Mouse (Mus musculus) spleen, adult 2 months (tissue): ENCODE data around the gene Tbx15. TPM values are rescaled to one million over a fixed set of nuclear protein-coding genes. Genes with fewer than 3 reads are reported as not detected.

ENCODE experiments used
- DNase-seq, 2 experiments: peaks; one replicate each; pipeline versions ENCODE4 v3.0.0 to v3.0.0-alpha.2; 2012 to 2021; ENCODE audit warnings: low spot score in 2 of 2, low read depth in 1 of 2
- H3K27ac ChIP-seq: fragments of 200-500 bp; 2 replicates; pipeline ENCODE4 v1.5.1; 2012; ENCODE audit warnings: low read length, inconsistent platforms; ENCODE audit not compliant: insufficient read depth
- H3K27me3 ChIP-seq: fragments of 200-500 bp; 2 replicates; pipeline ENCODE4 v1.6.1; 2012; ENCODE audit warnings: mild to moderate bottlenecking, moderate library complexity, low read length, inconsistent platforms; ENCODE audit not compliant: control insufficient read depth, insufficient read depth
- H3K36me3 ChIP-seq: fragments of 200-500 bp; 2 replicates; pipeline ENCODE4 v1.6.1; 2012; ENCODE audit warnings: mild to moderate bottlenecking, low read length, inconsistent platforms; ENCODE audit not compliant: control insufficient read depth, insufficient read depth
- H3K4me1 ChIP-seq: fragments of 200-500 bp; 2 replicates; pipeline ENCODE4 v1.6.1; 2011; ENCODE audit warnings: inconsistent platforms; ENCODE audit not compliant: control insufficient read depth, insufficient read depth, insufficient read length
- H3K4me3 ChIP-seq: fragments of 200-500 bp; 2 replicates; pipeline ENCODE4 v1.5.1; 2011; ENCODE audit warnings: mild to moderate bottlenecking, inconsistent platforms; ENCODE audit not compliant: insufficient read depth, insufficient read length; ENCODE audit errors: extremely low read depth
- CTCF ChIP-seq: fragments of 200-500 bp; IDR thresholded peaks from 2 replicates; pipeline ENCODE4 v1.5.1; 2011; ENCODE audit warnings: mild to moderate bottlenecking, inconsistent platforms; ENCODE audit not compliant: insufficient read depth, insufficient read length, insufficient replicate concordance; ENCODE audit errors: extremely low read depth
- POLR2A ChIP-seq: fragments of 200-500 bp; IDR thresholded peaks from 2 replicates; pipeline ENCODE4 v1.6.1; 2011; ENCODE audit warnings: low read depth, low read length, inconsistent platforms
- WGBS: fragments of 180-500 bp; shearing (Covaris S2); methylation state at CpG from one replicate; pipeline ENCODE4 v1.1.7; 2018; 5-methylcytosine and 5-hydroxymethylcytosine counted together
- polyA plus RNA-seq: library from polyadenylated mRNA; depleted of rRNA; stranded (reverse); fragments of >200 nt; gene quantifications from 2 replicates; pipeline ENCODE4 v1.2.3, GENCODE M21; 2012

The Tbx15 gene
- polyA plus RNA-seq, 1 experiment, result not detected

DNA sequence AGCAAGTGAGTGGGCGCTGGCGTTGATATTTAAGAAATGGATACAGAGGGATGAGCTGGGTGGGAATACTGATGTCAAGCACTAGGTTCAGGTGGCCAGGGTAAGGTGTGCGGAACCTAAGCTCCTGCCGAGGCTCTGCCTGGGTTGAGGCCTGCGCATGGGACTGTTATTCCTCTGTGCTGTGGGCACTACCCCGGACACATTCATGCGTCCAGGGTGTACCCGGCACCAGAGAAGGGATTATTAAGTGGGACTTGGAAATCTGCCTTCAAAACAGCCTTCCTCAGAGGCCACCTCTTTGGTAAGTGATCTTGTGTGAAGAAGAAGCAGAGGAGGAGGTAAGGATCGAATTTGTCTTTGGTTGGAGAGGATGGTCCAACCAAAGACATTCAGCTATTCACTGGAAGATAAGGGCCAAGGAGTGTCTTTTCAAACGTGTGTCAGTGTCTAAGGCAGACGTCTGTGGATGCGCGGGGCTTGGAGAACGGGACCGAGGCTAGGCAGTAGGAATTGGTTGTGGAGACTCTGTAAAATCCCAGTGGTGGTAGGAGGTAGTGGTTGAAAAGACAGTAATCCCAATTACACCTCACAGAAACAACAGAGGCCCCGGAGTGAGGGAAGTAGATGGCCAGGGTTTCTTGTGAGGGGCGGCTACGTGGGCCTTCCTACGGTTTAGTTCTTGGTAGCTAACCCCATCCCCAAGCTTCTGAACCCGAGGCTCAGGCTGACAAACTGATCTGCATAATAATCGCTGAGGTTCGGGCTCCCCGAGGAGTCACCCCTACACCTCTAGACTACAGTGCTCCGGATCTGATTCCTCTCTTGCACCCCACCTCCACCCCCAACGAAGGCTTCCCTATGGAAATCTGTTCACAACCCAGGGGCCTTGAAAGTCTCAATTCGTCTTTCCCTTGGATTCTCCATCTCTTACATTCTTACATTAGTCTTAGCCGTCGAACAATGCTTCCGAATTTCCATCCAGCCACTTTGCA, 17.7 kb downstream of the Tbx15 start:
- Histone ChIP-seq H3K4me3 (no peak overlapping the region), H3K36me3 (no peaks in the 10 kb centered on the region), H3K27ac (no peak overlapping the region), H3K27me3 (peaks cover 37% of the 10 kb centered on the region), H3K4me1 (peaks cover 6% of the 10 kb centered on the region; the same call in 1 of the 2 replicates)
- DNase-seq, result no peak
- TF ChIP-seq CTCF, result no peak
- 10% methylated on average over 29 of the region's 29 CpGs for WGBS

DNA sequence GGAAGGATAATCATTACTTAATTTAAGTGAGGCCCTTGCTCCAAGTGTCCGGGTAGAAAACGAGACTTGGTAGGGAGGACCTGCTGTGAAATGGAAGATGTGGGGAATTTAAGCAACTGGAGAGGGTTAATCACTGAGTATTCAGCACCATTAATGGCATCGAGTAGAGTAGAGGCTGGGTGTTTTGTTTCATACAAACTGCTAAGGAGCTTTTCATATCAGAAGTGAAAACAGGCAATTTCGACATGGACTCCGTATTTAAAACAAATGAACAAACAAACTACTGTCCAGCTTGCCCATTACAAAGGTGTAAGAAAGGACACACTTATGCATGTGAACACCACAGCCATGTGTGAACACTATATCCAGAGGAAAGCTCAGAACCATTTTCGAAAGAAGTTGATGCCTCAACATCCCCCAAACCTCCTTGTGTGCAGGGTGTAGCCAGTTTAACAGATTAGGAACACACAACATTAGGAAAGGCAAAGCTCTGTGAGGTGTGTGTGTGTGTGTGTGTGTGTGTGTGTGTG, 19.6 kb downstream of the Tbx15 start:
- TF ChIP-seq CTCF, result no peak
- TF ChIP-seq POLR2A, result no peak
- Histone ChIP-seq H3K27me3 (peaks cover 24% of the 10 kb centered on the region), H3K36me3 (no peaks in the 10 kb centered on the region), H3K27ac (no peak overlapping the region), H3K4me1 (no peaks in the 10 kb centered on the region), H3K4me3 (no peak overlapping the region)
- 17% methylated on average over 6 of the region's 6 CpGs for WGBS
- DNase-seq, result no peak

DNA sequence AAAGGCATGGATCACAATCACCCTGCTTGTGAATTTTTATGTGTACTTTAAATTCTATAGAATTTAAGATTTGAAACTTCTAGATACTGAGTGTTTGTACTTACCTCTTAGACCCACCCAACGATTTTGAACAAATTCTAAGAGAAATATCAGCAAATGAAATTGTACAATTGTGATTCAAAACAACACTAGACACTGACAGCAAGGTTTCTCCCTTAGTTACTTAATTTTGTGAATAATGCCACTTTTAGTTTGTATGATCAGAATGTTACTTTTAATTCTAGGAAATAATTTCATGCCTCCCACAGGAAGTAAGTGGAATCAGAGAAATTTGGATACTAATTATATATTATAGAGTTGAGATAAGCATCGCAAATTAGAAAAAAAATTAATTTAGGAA, 20.2 kb downstream of the Tbx15 start:
- H3K4me3 ChIP-seq, result no peak overlapping the region
- TF ChIP-seq CTCF (no peak), POLR2A (no peak)
- H3K27ac ChIP-seq, result no peak overlapping the region
- WGBS, result 36% methylated on average over 2 of the region's 2 CpGs
- H3K36me3 ChIP-seq, result no peaks in the 10 kb centered on the region
- no peak for DNase-seq
- H3K4me1 ChIP-seq, result no peaks in the 10 kb centered on the region
- peaks cover 22% of the 10 kb centered on the region for H3K27me3 ChIP-seq

DNA sequence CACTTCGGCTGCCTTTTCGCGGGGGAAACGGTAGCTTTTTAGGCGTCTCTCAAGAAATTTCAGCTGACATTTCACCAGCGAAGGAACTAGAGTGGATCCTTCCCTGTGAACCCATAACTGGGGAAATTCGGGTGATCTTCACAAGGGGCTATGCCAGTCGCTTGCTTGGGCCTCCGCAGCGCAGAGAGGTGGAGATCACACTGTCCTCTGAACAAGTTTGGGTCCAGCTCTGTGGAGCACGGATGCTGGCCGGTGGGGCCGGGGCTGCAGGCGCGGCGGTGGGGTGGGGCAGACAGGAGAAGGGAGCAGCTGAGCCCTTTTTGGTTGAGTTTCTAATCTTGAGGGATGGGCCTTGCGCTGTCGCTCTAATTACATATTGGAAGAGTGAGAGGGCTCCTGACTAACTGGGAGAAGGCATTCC, 21.2 kb downstream of the Tbx15 start:
- no peaks in the 10 kb centered on the region for H3K4me1 ChIP-seq
- no peak for DNase-seq
- no peak overlapping the region for H3K4me3 ChIP-seq
- TF ChIP-seq POLR2A (no peak), CTCF (no peak)
- H3K36me3 ChIP-seq, result no peaks in the 10 kb centered on the region
- H3K27me3 ChIP-seq, result peaks cover 17% of the 10 kb centered on the region
- no peak overlapping the region for H3K27ac ChIP-seq
- WGBS, result 9% methylated on average over 18 of the region's 18 CpGs

DNA sequence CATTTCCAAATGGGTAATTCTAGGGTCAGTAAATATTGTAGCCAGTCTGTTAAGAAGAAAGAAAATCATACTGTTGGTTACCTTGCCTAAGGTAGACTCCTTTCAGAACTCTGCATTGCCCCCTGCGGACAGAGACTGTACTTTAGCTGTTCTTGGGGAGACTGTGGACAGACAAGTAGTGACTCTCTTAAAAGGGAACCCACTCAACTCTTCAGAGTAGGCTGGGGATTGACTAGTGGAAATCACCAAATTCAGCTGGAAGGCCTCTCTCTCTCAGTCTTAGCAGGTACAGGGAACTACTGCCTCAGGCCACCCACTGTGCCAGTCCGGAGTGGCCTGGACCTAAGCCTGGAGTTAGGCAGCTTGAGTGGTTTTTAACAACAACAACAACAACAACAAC, 21.8 kb downstream of the Tbx15 start:
- Histone ChIP-seq H3K27ac (no peak overlapping the region), H3K36me3 (no peaks in the 10 kb centered on the region), H3K4me1 (no peaks in the 10 kb centered on the region), H3K27me3 (peaks cover 14% of the 10 kb centered on the region), H3K4me3 (no peak overlapping the region)
- DNase-seq, result no peak
- WGBS, result 23% methylated on average over 2 of the region's 2 CpGs
- TF ChIP-seq POLR2A, result no peak
- TF ChIP-seq CTCF, result no peak

DNA sequence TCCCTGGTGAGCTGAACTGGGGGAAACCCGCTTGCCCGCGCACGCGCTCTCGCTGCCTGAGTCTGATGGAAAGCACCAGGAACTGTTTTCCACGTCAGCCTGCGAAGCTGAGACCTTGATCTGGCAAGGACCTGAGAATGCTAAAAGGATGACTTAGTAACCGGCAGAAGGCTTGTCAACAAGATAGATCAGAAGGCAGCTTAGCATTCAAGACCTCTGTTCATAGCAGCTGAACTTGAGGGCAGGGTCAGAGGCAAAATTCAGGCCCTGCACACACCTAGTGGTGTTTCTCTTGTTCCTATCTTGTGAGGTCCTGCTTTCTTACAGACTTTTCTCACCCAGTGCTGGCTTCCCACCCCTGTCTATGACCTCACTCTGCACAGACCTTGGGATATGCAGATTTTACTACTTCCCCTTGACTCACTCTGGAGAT, 23.3 kb downstream of the Tbx15 start:
- H3K4me1 ChIP-seq, result no peaks in the 10 kb centered on the region
- TF ChIP-seq CTCF (no peak), POLR2A (no peak)
- 50% methylated on average over 9 of the region's 9 CpGs for WGBS
- peaks cover 8% of the 10 kb centered on the region for H3K27me3 ChIP-seq
- H3K27ac ChIP-seq, result no peak overlapping the region
- H3K36me3 ChIP-seq, result no peaks in the 10 kb centered on the region
- no peak for DNase-seq
- H3K4me3 ChIP-seq, result no peak overlapping the region

DNA sequence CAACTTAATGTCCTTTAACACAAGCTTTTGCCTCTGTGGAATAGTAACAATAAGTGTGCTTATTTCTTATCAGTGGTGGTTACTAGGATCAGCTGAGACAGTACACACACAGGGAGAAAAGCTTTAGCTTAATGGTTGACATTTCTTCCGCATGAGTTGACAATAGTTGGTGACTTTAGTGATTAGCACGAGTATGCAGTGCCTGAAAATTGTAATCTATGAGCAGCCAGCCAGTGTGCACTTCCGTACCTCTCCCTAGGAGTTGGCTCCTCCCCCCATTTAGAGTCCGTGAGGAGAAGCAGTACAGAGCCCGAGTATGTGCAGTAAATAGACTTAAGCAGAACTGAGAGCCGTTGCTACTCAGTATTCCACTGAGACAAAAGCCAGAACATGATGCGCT, 24.5 kb downstream of the Tbx15 start:
- no peak overlapping the region for H3K4me3 ChIP-seq
- 22% methylated on average over 7 of the region's 7 CpGs for WGBS
- TF ChIP-seq POLR2A (no peak), CTCF (no peak)

More for the DNA sequence above, 24.5 kb downstream of the Tbx15 start:
- H3K4me1 ChIP-seq, result no peaks in the 10 kb centered on the region
- DNase-seq, result no peak
- H3K27me3 ChIP-seq, result peaks cover 8% of the 10 kb centered on the region
- H3K27ac ChIP-seq, result no peak overlapping the region
- H3K36me3 ChIP-seq, result no peaks in the 10 kb centered on the region
